Mouse (Mus musculus) embryonic facial prominence, embryonic 15.5 days (tissue): ENCODE results near the gene Fbxo44. TPM values are rescaled to one million over a fixed set of nuclear protein-coding genes. Genes with fewer than 3 reads are reported as not detected.
"Not testable (repeated sequence)": the region's sequence is repeated elsewhere in the genome, so short reads cannot be mapped to it uniquely, and the experiment has no call there.

Experiments used
- ATAC-seq: fragments of 200-750 bp; cut with Nextera tagmentation; 2 replicates; pipeline ENCODE4 v1.8.0; 2017; ENCODE audit warnings: low read depth, moderate TSS enrichment; ENCODE audit not compliant: insufficient number of reproducible peaks, low FRiP score, low TSS enrichment
- H3K27ac ChIP-seq: fragments of 300-500 bp; sonication (generic); replicated peaks from 2 replicates; pipeline ENCODE4 v1.5.1; 2015; ENCODE audit warnings: mild to moderate bottlenecking, inconsistent platforms
- H3K27me3 ChIP-seq: fragments of 300-500 bp; sonication (generic); 2 replicates; pipeline ENCODE4 v1.6.1; 2015; ENCODE audit warnings: inconsistent platforms
- H3K36me3 ChIP-seq: fragments of 300-500 bp; sonication (generic); 2 replicates; pipeline ENCODE4 v1.6.1; 2015; ENCODE audit warnings: mild to moderate bottlenecking, inconsistent platforms
- H3K4me1 ChIP-seq: fragments of 300-500 bp; sonication (generic); 2 replicates; pipeline ENCODE4 v1.6.1; 2015; ENCODE audit warnings: inconsistent platforms
- H3K4me2 ChIP-seq: fragments of 300-500 bp; sonication (generic); replicated peaks from 2 replicates; pipeline ENCODE4 v1.6.1; 2015; ENCODE audit warnings: mild to moderate bottlenecking, inconsistent platforms
- H3K4me3 ChIP-seq: fragments of 300-500 bp; sonication (generic); replicated peaks from 2 replicates; pipeline ENCODE4 v1.5.1; 2015; ENCODE audit warnings: mild to moderate bottlenecking, inconsistent platforms
- H3K9ac ChIP-seq: fragments of 300-500 bp; sonication (generic); 2 replicates; pipeline ENCODE4 v1.6.1; 2015; ENCODE audit warnings: inconsistent platforms
- H3K9me3 ChIP-seq: fragments of 300-500 bp; sonication (generic); replicated peaks from 2 replicates; pipeline ENCODE4 v1.6.1; 2016; ENCODE audit warnings: inconsistent platforms
- WGBS: fragments of 180-500 bp; shearing (Covaris S2); methylation state at CpG from one replicate; pipeline ENCODE4 v1.1.7; 2015; 5-methylcytosine and 5-hydroxymethylcytosine counted together
- polyA plus RNA-seq: library from polyadenylated mRNA; unstranded; fragments of >200 nt; fragmentation: Nextera tagmentation; extraction: Ambion mirVana; gene quantifications from 2 replicates; pipeline ENCODE4 v1.2.1, GENCODE M21; 2015

Gene Fbxo44
- 7.8 and 9.2 TPM in 2 replicates for polyA plus RNA-seq

- Histone ChIP-seq H3K4me1 (peaks cover 39% of the 10 kb centered on the region), H3K4me3 (peak within 1 kb of the TSS; percentile 64), H3K9me3 (no peaks in the 10 kb centered on the region), H3K9ac (peak within 1 kb of the TSS; percentile 45; the same call in 1 of the 2 replicates), H3K27me3 (peaks cover 55% of the 10 kb centered on the region), H3K36me3 (0 out of 2 replicates have a peak, but pooled peaks cover 4% of the 10 kb centered on the region), H3K27ac (0 out of 2 replicates have a peak within 1 kb of the TSS, but pooled peaks have one; percentile 39), H3K4me2 (peak within 1 kb of the TSS; percentile 98)
- WGBS, result under 1% methylated on average over 43 of the region's 43 CpGs
- peak; percentile 61 for ATAC-seq
Measured at GRCm38 (mm10) chr4:148160436-148161390, at the start of gene Fbxo44, which contains the start of gene Fbxo2. Fbxo44 (minus strand) TSS chr4:148160482. Fbxo2 (plus strand) TSS chr4:148160621.

- ATAC-seq, result no peak
- WGBS, result 58% methylated on average over 6 of the region's 6 CpGs
- no peak overlapping the region for H3K27ac ChIP-seq
- no peak overlapping the region for H3K9ac ChIP-seq
- no peaks in the 10 kb centered on the region for H3K36me3 ChIP-seq
- H3K27me3 ChIP-seq, result peaks cover 7% of the 10 kb centered on the region
- H3K4me1 ChIP-seq, result no peaks in the 10 kb centered on the region
- no peaks in the 10 kb centered on the region for H3K9me3 ChIP-seq
- H3K4me3 ChIP-seq, result no peak overlapping the region
- H3K4me2 ChIP-seq, result no peak overlapping the region
Measured at GRCm38 (mm10) chr4:148204873-148205232, 44.6 kb upstream of the Fbxo44 start.

- no peaks in the 10 kb centered on the region for H3K9me3 ChIP-seq
- H3K36me3 ChIP-seq, result no peaks in the 10 kb centered on the region
- no peak overlapping the region for H3K27ac ChIP-seq
- 52% methylated on average over 15 of the region's 15 CpGs for WGBS
- peaks cover 7% of the 10 kb centered on the region for H3K27me3 ChIP-seq
- no peaks in the 10 kb centered on the region for H3K4me1 ChIP-seq
- no peak overlapping the region for H3K4me3 ChIP-seq
- no peak overlapping the region for H3K9ac ChIP-seq
- no peak overlapping the region for H3K4me2 ChIP-seq
- no peak for ATAC-seq
Measured at GRCm38 (mm10) chr4:148204061-148204872, 44.0 kb upstream of the Fbxo44 start.

- Histone ChIP-seq H3K36me3 (no peaks in the 10 kb centered on the region), H3K9ac (no peak overlapping the region), H3K27ac (no peak overlapping the region), H3K4me3 (no peak overlapping the region), H3K4me2 (no peak overlapping the region), H3K4me1 (no peaks in the 10 kb centered on the region), H3K27me3 (peaks cover 7% of the 10 kb centered on the region), H3K9me3 (no peaks in the 10 kb centered on the region)
- WGBS, result 91% methylated on average over 2 of the region's 2 CpGs
- ATAC-seq, result no peak
Measured at GRCm38 (mm10) chr4:148203557-148203956, 43.3 kb upstream of the Fbxo44 start.

- Histone ChIP-seq H3K27ac (no peak overlapping the region), H3K4me1 (no peaks in the 10 kb centered on the region), H3K4me2 (no peak overlapping the region), H3K27me3 (peaks cover 12% of the 10 kb centered on the region), H3K4me3 (no peak overlapping the region), H3K36me3 (no peaks in the 10 kb centered on the region), H3K9ac (no peak overlapping the region), H3K9me3 (no peaks in the 10 kb centered on the region)
- 36% methylated on average over 10 of the region's 10 CpGs for WGBS
- ATAC-seq, result no peak
Measured at GRCm38 (mm10) chr4:148198721-148199120, 38.4 kb upstream of the Fbxo44 start.

- H3K4me1 ChIP-seq, result no peaks in the 10 kb centered on the region
- H3K4me2 ChIP-seq, result no peak overlapping the region
- H3K27me3 ChIP-seq, result peaks cover 10% of the 10 kb centered on the region
- ATAC-seq, result no peak
- no peak overlapping the region for H3K4me3 ChIP-seq
- no peaks in the 10 kb centered on the region for H3K9me3 ChIP-seq
- no peak overlapping the region for H3K9ac ChIP-seq
- no peak overlapping the region for H3K27ac ChIP-seq
- no peaks in the 10 kb centered on the region for H3K36me3 ChIP-seq
Measured at GRCm38 (mm10) chr4:148194400-148194799, 34.1 kb upstream of the Fbxo44 start.

GRCm38 (mm10) chr4:148192707-148193245 lies 32.5 kb upstream of the Fbxo44 start:
- no peak for ATAC-seq
- H3K9ac ChIP-seq, result no peak overlapping the region
- H3K4me1 ChIP-seq, result no peaks in the 10 kb centered on the region
- H3K27ac ChIP-seq, result no peak overlapping the region
- H3K9me3 ChIP-seq, result no peaks in the 10 kb centered on the region
- H3K4me2 ChIP-seq, result no peak overlapping the region
- H3K27me3 ChIP-seq, result peaks cover 10% of the 10 kb centered on the region
- WGBS, result 27% methylated on average over 11 of the region's 11 CpGs
- no peak overlapping the region for H3K4me3 ChIP-seq
- H3K36me3 ChIP-seq, result no peaks in the 10 kb centered on the region

GRCm38 (mm10) chr4:148188767-148189166 lies 28.5 kb upstream of the Fbxo44 start:
- not testable (repeated sequence) for H3K9ac ChIP-seq, H3K36me3 ChIP-seq, ATAC-seq, H3K9me3 ChIP-seq, H3K4me1 ChIP-seq, H3K4me2 ChIP-seq, H3K27ac ChIP-seq, H3K4me3 ChIP-seq
- H3K27me3 ChIP-seq, result peaks cover 10% of the 10 kb centered on the region
- 88% methylated on average over 1 of the region's 1 CpGs for WGBS

- Histone ChIP-seq H3K27ac (no peak overlapping the region), H3K9ac (no peak overlapping the region), H3K4me3 (no peak overlapping the region), H3K36me3 (no peaks in the 10 kb centered on the region), H3K27me3 (peaks cover 4% of the 10 kb centered on the region), H3K9me3 (no peaks in the 10 kb centered on the region), H3K4me1 (peaks cover 7% of the 10 kb centered on the region; the same call in 1 of the 2 replicates), H3K4me2 (no peak overlapping the region)
- no peak for ATAC-seq
- whole genome bisulfite sequencing, result 66% methylated on average over 4 of the region's 4 CpGs
Measured at GRCm38 (mm10) chr4:148185819-148186218, 25.5 kb upstream of the Fbxo44 start.

GRCm38 (mm10) chr4:148184564-148184963 lies 24.3 kb upstream of the Fbxo44 start:
- H3K4me3 ChIP-seq, result no peak overlapping the region
- no peaks in the 10 kb centered on the region for H3K9me3 ChIP-seq
- no peak overlapping the region for H3K4me2 ChIP-seq
- WGBS, result 14% methylated on average over 9 of the region's 9 CpGs
- peaks cover 4% of the 10 kb centered on the region for H3K27me3 ChIP-seq
- H3K9ac ChIP-seq, result no peak overlapping the region
- no peak overlapping the region for H3K27ac ChIP-seq
- no peaks in the 10 kb centered on the region for H3K36me3 ChIP-seq
- no peak for ATAC-seq
- H3K4me1 ChIP-seq, result peaks cover 7% of the 10 kb centered on the region; the same call in 1 of the 2 replicates

GRCm38 (mm10) chr4:148182363-148182762 lies 22.1 kb upstream of the Fbxo44 start:
- H3K4me1 ChIP-seq, result peaks cover 7% of the 10 kb centered on the region; the same call in 1 of the 2 replicates
- H3K36me3 ChIP-seq, result no peaks in the 10 kb centered on the region
- H3K4me2 ChIP-seq, result no peak overlapping the region
- ATAC-seq, result no peak; the same call in 1 of the 2 replicates
- H3K27ac ChIP-seq, result no peak overlapping the region
- peaks cover 16% of the 10 kb centered on the region for H3K27me3 ChIP-seq
- no peak overlapping the region for H3K4me3 ChIP-seq
- no peak overlapping the region for H3K9ac ChIP-seq
- H3K9me3 ChIP-seq, result no peaks in the 10 kb centered on the region
- WGBS, result 43% methylated on average over 8 of the region's 8 CpGs
